Mouse (Mus musculus) forebrain, embryonic 14.5 days (tissue): ENCODE data around the gene Emc7. TPM values are rescaled to one million over a fixed set of nuclear protein-coding genes. Genes with fewer than 3 reads are reported as not detected.
"Not testable (repeated sequence)": the region's sequence is repeated elsewhere in the genome, so short reads cannot be mapped to it uniquely, and the experiment has no call there.

Source experiments
- ATAC-seq: fragments of 200-750 bp; cut with Nextera tagmentation; 2 replicates; pipeline ENCODE4 v1.8.0; 2017; ENCODE audit warnings: mild to moderate bottlenecking, moderate library complexity
- DNase-seq: peaks from one replicate; pipeline ENCODE4 v3.0.0-alpha.2; 2015; ENCODE audit warnings: low spot score
- H3K27ac ChIP-seq: fragments of 300-500 bp; sonication (generic); 2 replicates; pipeline ENCODE4 v1.5.1; 2014; ENCODE audit warnings: low read depth, mild to moderate bottlenecking, control low read depth, low read length, moderate library complexity
- H3K27me3 ChIP-seq: fragments of 300-500 bp; sonication (generic); replicated peaks from 2 replicates; pipeline ENCODE4 v1.6.1; 2014; ENCODE audit warnings: low read length, control low read depth, mixed read lengths; ENCODE audit not compliant: control insufficient read depth, insufficient read depth
- H3K36me3 ChIP-seq: fragments of 300-500 bp; sonication (generic); 2 replicates; pipeline ENCODE4 v1.6.1; 2014; ENCODE audit warnings: low read length, control low read depth; ENCODE audit not compliant: control insufficient read depth, insufficient read depth
- H3K4me1 ChIP-seq: fragments of 300-500 bp; sonication (generic); 2 replicates; pipeline ENCODE4 v1.6.1; 2014; ENCODE audit warnings: antibody characterized with exemption, low read length, control low read depth; ENCODE audit not compliant: control insufficient read depth, insufficient read depth
- H3K4me2 ChIP-seq: fragments of 300-500 bp; sonication (generic); 2 replicates; pipeline ENCODE4 v1.6.1; 2014; ENCODE audit warnings: mild to moderate bottlenecking, control low read depth, low read length
- H3K4me3 ChIP-seq: fragments of 300-500 bp; sonication (generic); 2 replicates; pipeline ENCODE4 v1.5.1; 2014; ENCODE audit warnings: low read depth, low read length, control low read depth
- H3K9ac ChIP-seq: fragments of 300-500 bp; sonication (generic); 2 replicates; pipeline ENCODE4 v1.6.1; 2014; ENCODE audit warnings: mild to moderate bottlenecking, low read length, control low read depth, moderate library complexity
- H3K9me3 ChIP-seq: fragments of 300-500 bp; sonication (generic); replicated peaks from 2 replicates; pipeline ENCODE4 v1.6.1; 2016; ENCODE audit warnings: low read length, control low read depth, mixed read lengths; ENCODE audit not compliant: control insufficient read depth
- WGBS: fragments of 180-500 bp; shearing (Covaris S2); extraction: QIAGEN DNeasy Blood & Tissue Kit; methylation state at CpG from one replicate; pipeline ENCODE4 v1.1.7; 2014; 5-methylcytosine and 5-hydroxymethylcytosine counted together
- polyA plus RNA-seq: library from polyadenylated mRNA; unstranded; fragments of >200 nt; fragmentation: Nextera tagmentation; extraction: Ambion mirVana; gene quantifications from 2 replicates; pipeline ENCODE4 v1.2.1, GENCODE M21; 2014

The Emc7 gene
- polyA plus RNA-seq, 1 experiment from 2014 or later, result 15.2 TPM

GRCm38 (mm10) chr2:112437589-112437988, 17.2 kb upstream of the Emc7 start:
- WGBS, result 85% methylated on average over 2 of the region's 2 CpGs
- no peak overlapping the region for H3K4me2 ChIP-seq
- no peak overlapping the region for H3K9ac ChIP-seq
- H3K4me3 ChIP-seq, result no peak overlapping the region
- no peaks in the 10 kb centered on the region for H3K9me3 ChIP-seq
- ATAC-seq (no peak), DNase-seq (no peak)
- no peaks in the 10 kb centered on the region for H3K36me3 ChIP-seq
- H3K4me1 ChIP-seq, result no peaks in the 10 kb centered on the region
- H3K27me3 ChIP-seq, result no peaks in the 10 kb centered on the region
- H3K27ac ChIP-seq, result no peak overlapping the region

GRCm38 (mm10) chr2:112443491-112443890, 11.3 kb upstream of the Emc7 start:
- Histone ChIP-seq H3K4me1 (no peaks in the 10 kb centered on the region), H3K9ac (no peak overlapping the region), H3K27me3 (no peaks in the 10 kb centered on the region), H3K9me3 (no peaks in the 10 kb centered on the region), H3K4me3 (no peak overlapping the region), H3K4me2 (no peak overlapping the region), H3K36me3 (no peaks in the 10 kb centered on the region), H3K27ac (no peak overlapping the region)
- WGBS, result 72% methylated on average over 2 of the region's 2 CpGs
- DNase-seq, result no peak
- no peak for ATAC-seq

- no peak overlapping the region for H3K4me2 ChIP-seq
- DNase-seq, result no peak
- H3K27ac ChIP-seq, result no peak overlapping the region
- ATAC-seq, result no peak
- no peaks in the 10 kb centered on the region for H3K27me3 ChIP-seq
- H3K9ac ChIP-seq, result no peak overlapping the region
- H3K9me3 ChIP-seq, result no peaks in the 10 kb centered on the region
- no peaks in the 10 kb centered on the region for H3K36me3 ChIP-seq
- no peaks in the 10 kb centered on the region for H3K4me1 ChIP-seq
- H3K4me3 ChIP-seq, result no peak overlapping the region
Observed at GRCm38 (mm10) chr2:112445511-112445910, 9.3 kb upstream of the Emc7 start.

GRCm38 (mm10) chr2:112448046-112448445, 6.8 kb upstream of the Emc7 start:
- not testable (repeated sequence) for H3K4me3 ChIP-seq, H3K4me2 ChIP-seq, H3K27ac ChIP-seq, ATAC-seq, H3K4me1 ChIP-seq, H3K9me3 ChIP-seq, H3K27me3 ChIP-seq, H3K36me3 ChIP-seq, DNase-seq, H3K9ac ChIP-seq
- WGBS, result 71% methylated on average over 4 of the region's 4 CpGs

- Histone ChIP-seq H3K4me1 (no peaks in the 10 kb centered on the region), H3K9ac (no peak overlapping the region), H3K4me2 (no peak overlapping the region), H3K9me3 (no peaks in the 10 kb centered on the region), H3K27ac (no peak overlapping the region), H3K27me3 (no peaks in the 10 kb centered on the region), H3K4me3 (no peak overlapping the region), H3K36me3 (no peaks in the 10 kb centered on the region)
- DNase-seq (no peak), ATAC-seq (no peak)
Observed at GRCm38 (mm10) chr2:112448510-112449059, 6.2 kb upstream of the Emc7 start.

- no peaks in the 10 kb centered on the region for H3K36me3 ChIP-seq
- H3K4me3 ChIP-seq, result no peak overlapping the region
- H3K9me3 ChIP-seq, result no peaks in the 10 kb centered on the region
- ATAC-seq, result no peak
- 37% methylated on average over 4 of the region's 4 CpGs for WGBS
- peak; percentile 10 for DNase-seq
- no peaks in the 10 kb centered on the region for H3K4me1 ChIP-seq
- H3K27ac ChIP-seq, result no peak overlapping the region
- H3K9ac ChIP-seq, result no peak overlapping the region
- no peak overlapping the region for H3K4me2 ChIP-seq
- no peaks in the 10 kb centered on the region for H3K27me3 ChIP-seq
Observed at GRCm38 (mm10) chr2:112449597-112450296, 5.0 kb upstream of the Emc7 start.

GRCm38 (mm10) chr2:112452513-112452912, 2.3 kb upstream of the Emc7 start:
- not testable (repeated sequence) for H3K36me3 ChIP-seq, H3K9me3 ChIP-seq, H3K4me2 ChIP-seq, ATAC-seq, H3K27ac ChIP-seq, H3K4me3 ChIP-seq, H3K27me3 ChIP-seq, H3K9ac ChIP-seq, H3K4me1 ChIP-seq, DNase-seq

GRCm38 (mm10) chr2:112454125-112454861, 504 bp upstream of the Emc7 start:
- peaks cover 8% of the 10 kb centered on the region for H3K4me1 ChIP-seq
- peak overlapping the region; percentile 78 for H3K4me3 ChIP-seq
- ATAC-seq (no peak), DNase-seq (no peak)
- no peaks in the 10 kb centered on the region for H3K9me3 ChIP-seq
- H3K27me3 ChIP-seq, result no peaks in the 10 kb centered on the region
- H3K9ac ChIP-seq, result peak overlapping the region; percentile 91
- H3K27ac ChIP-seq, result peak overlapping the region; percentile 61; the same call in 1 of the 2 replicates
- 33% methylated on average over 17 of the region's 17 CpGs for WGBS
- H3K36me3 ChIP-seq, result no peaks in the 10 kb centered on the region
- H3K4me2 ChIP-seq, result peak overlapping the region; percentile 61

GRCm38 (mm10) chr2:112460557-112460956, 5.8 kb downstream of the Emc7 start:
- no peak for ATAC-seq
- no peaks in the 10 kb centered on the region for H3K9me3 ChIP-seq
- 93% methylated on average over 3 of the region's 3 CpGs for WGBS
- peaks cover 8% of the 10 kb centered on the region for H3K4me1 ChIP-seq
- no peak overlapping the region for H3K9ac ChIP-seq
- no peak overlapping the region for H3K4me2 ChIP-seq
- H3K27me3 ChIP-seq, result no peaks in the 10 kb centered on the region
- peaks cover 18% of the 10 kb centered on the region for H3K36me3 ChIP-seq
- H3K27ac ChIP-seq, result no peak overlapping the region
- no peak overlapping the region for H3K4me3 ChIP-seq
- DNase-seq, result no peak
